Mouse (Mus musculus): ENCODE data around the gene Slc18a2.

Gene Slc18a2

DNA sequence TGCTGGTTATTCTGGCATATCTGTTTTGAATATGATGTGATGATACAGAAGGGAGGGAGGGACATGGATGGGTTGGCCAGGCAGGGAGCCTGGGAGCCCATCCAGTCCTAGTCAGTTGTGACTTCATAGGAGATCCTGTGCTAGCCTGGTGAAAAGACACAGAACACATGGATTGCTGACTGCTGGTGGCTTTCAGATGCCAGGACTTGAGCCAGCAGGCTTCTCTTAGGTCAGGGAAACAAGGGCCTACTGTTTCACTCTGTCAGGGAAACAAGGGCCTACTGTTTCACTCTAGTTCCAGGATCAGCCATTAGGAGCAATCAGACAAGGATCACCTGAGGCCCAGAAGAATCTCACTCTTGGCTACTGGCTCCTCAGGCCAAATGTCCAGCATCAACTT is 20.1 kb downstream of the Slc18a2 start:
- no peak for DNase-seq

DNA sequence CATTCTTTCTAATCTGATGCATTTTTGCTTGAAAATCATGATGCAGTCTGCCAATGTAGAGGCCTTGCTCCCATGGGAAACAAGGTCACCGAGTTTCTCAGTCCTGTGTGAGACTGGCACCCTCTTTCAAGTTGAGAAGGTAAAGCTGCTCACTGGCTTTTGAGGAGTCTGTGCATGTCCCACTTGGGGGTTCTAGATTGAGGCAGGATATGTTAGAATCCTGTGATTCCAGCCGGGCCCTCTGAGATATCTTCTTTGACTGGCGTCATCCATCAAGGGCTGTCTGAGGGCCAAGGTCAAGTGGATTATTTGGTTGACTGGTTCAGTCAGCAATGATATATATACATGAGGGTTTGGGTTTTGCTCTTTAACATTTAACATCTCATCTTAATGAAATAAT is 21.3 kb downstream of the Slc18a2 start:
- no peak for DNase-seq

DNA sequence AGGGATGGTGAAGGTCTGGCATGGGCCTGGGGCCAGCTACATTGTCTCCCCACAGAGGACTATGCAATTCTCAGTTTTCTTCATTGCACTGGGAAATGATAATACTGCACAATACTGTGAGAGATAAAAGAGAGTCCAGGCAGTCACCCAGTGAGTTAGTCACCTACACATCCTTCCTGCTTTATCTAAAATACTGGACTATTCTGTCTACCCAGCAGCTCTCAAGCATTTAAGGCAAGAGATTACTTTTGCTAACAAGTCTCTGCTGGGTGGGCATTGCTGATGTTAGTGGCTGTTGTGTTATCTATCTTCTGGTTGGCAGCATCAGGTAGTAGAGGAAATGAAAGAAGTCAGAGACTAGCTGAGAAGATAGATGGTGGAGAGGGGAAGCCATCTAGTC is 28.3 kb downstream of the Slc18a2 start:
- DNase-seq: no peak

DNA sequence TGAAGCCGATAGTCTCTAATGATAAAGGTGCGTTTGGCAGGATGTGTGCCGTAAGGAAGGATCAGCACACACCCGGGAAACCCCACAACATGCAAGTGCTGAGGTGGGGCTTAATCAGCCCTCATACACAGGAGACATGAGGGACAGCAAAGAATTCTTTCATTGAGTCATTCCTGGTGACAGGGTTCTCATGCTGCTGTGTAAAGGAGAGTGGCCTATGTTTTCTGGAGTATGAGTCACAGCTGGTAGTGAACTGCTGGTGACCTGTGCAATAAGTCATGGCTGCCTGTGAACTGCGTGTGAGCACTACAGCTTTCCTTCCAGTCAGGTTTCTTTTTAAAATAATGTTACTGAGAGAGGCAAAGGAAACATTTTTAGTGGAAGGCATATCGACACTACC is 29.1 kb downstream of the Slc18a2 start:
- no peak for DNase-seq

DNA sequence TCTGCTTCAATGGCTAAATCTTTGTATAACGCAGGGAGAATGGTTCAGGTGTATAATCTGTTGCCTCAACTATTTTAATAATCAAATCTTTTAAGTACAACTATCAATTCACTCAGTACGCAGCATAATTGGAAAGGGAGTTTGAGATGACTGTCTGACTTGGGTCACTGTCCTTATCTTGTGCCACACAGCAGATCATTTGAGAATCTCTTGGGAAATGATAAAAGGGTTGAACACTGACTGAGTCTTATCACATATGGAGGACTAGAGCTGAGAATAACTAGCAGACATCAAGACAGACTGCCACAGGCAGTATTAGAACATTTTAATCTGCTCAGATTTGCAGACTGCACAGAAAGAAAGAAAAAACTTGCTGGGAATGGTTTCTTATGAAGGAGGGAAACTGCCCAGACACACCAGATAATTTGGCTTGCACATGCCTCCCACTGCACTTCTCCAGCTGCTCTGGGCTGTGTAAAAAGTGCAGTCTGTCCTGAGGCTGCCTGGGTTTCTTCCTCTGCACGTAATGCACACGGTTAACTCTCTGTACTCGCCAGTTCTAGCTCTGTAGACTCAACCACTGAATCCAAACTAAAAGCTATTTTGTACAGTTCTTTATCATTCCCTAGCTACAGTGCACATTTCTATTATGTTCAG is 31.6 kb downstream of the Slc18a2 start:
- DNase-seq: no peak

DNA sequence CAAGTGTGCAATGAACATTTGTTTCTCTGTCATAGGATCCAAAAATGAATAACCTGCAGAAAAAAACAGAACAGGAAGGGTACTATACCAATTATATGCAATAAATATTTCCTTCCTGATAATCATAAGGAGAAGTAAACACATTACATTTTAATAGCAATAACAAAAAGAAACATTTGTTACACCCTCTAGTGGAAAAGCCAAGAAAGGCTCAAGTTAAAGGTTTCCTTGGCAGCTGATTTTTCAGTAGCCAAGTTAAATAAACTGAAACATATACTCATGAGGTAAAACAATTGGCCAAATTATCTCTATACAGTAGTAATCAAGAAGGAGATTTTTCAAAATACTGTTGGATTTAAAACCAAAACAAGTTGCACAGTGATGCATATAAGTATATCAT is 54.6 kb downstream of the Slc18a2 start:
- DNase-seq: no peak

DNA sequence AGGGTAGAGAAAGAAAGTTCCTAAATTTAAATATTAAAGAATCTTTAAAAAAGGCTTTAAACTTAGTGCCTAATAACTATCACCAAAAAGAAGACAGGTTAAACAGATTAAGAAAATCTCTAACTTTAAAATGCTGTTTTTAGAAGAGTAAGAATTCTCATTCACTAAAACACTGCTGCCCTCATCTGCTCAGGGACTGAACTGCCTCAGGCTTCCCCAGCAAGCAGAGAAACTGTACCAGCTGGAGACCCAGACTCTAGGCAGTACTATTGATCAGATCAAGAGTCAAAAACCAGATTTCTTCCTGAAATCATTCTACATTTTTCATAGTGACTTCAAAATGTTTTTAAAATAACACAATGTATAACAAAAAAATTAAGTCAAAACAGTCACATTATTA is 55.9 kb downstream of the Slc18a2 start:
- peak; percentile 45 for DNase-seq

DNA sequence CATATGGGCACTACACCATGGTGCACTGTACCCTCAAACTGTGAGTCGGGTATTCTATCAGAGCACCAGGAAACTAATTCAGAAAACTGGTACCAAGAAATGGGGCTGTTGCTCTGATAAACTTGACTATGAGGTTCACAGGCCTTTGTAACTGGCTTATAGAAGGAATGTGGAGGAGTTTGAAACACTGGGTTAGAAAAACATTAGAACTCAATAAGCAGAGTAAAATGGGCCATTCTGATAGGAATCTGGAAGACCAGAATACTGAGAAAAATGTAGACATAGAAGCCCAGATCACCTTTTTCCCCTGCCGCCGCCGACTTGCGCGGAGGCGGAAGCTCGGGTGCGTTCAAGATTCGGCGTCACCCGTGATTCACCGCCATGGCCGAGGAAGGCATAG is 61.3 kb downstream of the Slc18a2 start, which contains the start of gene Rps12-ps3:
Gene Rps12-ps3, plus strand, starts transcription at position 301 of the 400 bp plus-strand sequence.
- no peak for DNase-seq

DNA sequence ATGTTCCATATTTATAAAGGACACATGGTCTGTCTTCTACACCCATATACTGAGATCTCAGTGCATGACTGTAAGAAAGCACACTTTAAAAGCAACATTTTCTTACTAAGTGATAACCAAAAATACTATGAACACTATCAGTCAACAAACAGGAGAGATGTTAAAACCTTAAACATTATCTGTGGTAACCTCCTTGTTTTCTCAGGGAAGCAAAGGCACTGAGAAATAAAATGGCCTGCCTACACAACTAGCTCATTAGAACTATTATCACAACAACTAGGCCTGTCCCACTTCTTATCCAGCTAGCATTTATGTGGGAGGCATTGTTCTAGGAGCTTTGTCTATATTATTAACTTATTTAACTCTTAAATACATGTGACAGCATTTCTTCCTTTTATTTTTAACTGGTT is 70.1 kb downstream of the Slc18a2 start:
- DNase-seq: no peak

DNA sequence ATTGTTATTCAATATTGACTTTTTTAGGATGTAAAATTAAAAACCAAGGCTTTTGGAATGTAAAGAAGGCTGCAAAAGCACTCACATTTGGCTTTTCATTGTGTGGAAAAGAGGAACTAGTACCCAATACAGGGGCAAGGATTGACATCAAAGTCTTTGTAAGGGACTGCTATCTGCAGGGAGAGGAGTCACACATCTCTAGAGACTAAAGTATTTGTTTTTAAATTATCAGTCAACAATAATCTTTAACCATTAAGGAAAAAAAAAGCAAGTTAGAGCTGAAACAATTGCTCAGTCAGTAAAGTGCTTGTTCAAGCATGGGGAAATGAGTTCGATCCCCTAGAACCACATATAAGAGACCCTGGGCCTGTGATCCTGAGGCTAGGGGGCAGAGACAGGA is 76.0 kb downstream of the Slc18a2 start:
- DNase-seq: no peak

DNA sequence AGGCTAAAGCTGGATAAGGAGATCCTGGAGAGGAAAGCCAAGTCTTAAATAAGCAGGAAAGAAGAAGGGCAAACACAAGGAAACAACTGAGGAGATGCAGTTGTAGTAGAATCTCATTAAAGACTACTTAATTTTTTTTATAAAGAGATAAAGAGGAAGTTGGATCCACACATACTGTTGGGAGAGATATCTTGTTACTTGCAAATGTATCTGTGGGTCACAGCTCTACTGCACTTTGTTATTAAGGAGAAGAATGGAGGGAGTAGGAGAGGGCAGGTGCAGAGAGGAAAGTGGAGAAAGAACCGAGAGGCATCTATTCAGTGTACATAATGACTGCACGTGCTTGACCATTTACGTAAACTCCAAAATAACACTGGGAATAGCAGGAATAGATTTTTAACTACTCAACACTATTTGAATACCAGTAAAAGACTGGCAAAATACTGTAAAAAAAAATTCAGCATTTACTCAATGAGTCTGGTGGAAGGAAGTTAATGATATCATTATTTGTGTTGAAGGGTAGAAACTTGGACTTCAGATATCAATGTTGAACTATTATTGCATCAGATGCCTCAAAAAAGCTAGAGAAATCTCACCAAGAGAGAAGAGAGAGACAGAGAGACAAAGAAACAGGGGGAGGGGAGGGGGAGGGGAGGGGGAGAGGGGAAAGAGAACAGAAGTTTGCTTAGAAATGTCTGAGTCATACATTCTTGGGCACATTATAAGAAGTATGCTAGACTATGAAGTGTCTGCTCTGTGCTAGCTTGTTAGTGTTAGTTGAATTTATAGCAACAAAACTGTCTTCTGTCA is 77.4 kb downstream of the Slc18a2 start:
- DNase-seq: no peak

DNA sequence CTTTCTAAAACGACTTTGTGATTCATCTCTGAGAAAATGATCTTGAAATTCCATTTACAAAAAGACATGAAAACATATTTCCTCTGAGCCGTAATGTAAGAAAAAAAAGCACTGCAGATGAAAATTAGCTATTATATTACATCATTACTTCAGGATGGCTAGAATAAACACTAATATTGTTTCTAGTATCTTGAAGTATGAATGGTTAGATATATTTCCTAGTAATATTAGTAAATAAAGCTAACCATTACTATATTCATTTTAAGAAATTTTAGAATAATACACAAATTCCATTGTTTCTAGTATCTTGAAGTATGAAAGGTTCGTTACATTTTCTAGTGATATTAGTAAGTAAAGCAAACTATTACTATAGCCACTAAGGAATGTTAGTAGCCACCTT is 79.2 kb downstream of the Slc18a2 start:
- no peak for DNase-seq

DNA sequence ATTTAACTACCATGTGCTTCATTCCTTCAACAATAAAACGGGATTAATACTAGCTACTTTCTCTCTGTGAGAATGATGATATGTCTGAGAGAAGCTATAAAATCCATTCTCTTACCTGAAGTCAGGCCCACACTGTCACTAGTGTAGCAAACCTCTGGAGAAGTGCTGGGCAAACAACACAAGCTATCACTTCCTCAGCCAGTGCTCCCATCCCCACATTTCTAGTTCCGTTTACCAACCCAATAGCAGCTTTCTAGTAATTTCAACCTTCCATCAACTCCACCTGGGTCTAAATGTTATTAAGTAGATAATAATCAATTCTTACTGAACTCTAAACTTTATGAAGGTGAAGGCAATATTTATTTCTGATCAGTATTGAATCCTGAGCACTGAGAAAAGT is 82.3 kb downstream of the Slc18a2 start:
- DNase-seq: no peak

DNA sequence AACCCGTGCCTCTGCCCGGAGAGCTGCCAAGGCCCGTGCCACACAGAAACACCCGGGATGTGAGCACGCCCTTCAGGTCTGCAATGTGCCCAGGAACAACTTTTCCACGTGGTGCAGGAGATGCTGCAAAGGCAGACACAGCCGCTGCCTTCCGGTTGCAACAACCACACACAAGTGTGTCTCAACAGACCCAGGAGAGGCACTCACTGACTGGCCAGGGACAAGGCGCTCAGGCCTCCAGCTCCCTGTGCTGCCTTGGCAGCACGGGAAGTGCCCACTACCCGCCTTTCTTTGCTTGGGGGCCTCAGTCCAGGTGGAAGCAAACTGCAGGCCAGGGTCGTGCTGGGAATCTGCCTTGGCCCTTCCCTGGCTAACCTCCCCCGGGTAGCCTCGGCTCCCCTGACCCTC is 83.6 kb downstream of the Slc18a2 start:
- DNase-seq: peak; percentile 36

DNA sequence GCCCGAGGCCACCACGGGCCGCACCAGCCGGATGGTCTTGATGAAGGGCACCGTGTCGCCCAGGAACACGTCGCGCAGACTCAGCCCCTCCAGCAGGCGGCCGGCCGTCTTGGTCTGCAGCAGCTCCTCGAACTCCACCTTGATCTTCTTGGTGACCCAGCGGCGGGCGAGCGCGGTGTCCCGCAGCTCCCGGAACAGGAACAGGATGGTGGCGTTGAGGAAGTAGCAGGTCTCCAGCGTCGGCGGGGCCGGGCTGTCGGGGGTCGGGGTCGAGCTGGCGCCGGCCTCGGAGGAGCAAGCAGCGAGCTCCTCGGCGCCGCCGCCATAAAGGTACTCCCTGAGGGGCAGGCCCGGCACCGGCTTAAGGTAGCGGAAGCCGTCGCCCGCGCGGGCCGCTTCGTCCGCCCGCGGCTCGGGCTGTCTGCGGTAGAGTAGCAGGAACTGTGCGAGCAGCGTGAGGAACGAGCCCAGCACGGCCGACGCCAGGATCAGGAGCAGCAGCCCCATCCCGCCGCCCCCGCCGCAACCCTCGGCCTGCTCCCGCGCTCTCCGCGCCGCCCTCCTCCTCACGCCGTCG is 84.5 kb downstream of the Slc18a2 start:
- peak; percentile 69 for DNase-seq
